Mouse (Mus musculus): Measurements from ENCODE around the gene Dap. TPM values are rescaled to one million over a fixed set of nuclear protein-coding genes. Genes with fewer than 3 reads are reported as not detected.

Gene Dap
- polyA plus RNA-seq, 1 experiment from 2014 or later = 87.1 TPM

- 76% methylated on average over 5 of the region's 5 CpGs for WGBS
- no peak overlapping the region for H3K4me3 ChIP-seq (ENCODE audit: low read length)
- no peak for ATAC-seq (ENCODE audit: low FRiP score, low TSS enrichment)
- H3K27me3 ChIP-seq (ENCODE audit: control insufficient read depth, insufficient read depth, low read length) = no peaks in the 10 kb centered on the region
- no peaks in the 10 kb centered on the region for H3K9me3 ChIP-seq (ENCODE audit: control insufficient read depth, low read length)
- H3K9ac ChIP-seq (ENCODE audit: low read depth, low read length) = no peak overlapping the region
- H3K36me3 ChIP-seq (ENCODE audit: control insufficient read depth, insufficient read depth, low read length) = no peaks in the 10 kb centered on the region
- H3K27ac ChIP-seq (ENCODE audit: low read depth, low read length) = no peak overlapping the region
- H3K4me1 ChIP-seq (ENCODE audit: control insufficient read depth, insufficient read depth, low read length) = 0 out of 2 replicates have a peak, but pooled peaks cover 16% of the 10 kb centered on the region
- no peak overlapping the region for H3K4me2 ChIP-seq (replicated peaks; ENCODE audit: low read depth, low read length)
These were observed 55.9 kb downstream of the Dap start for GRCm38 (mm10) chr15:31280059-31280458.

- Histone ChIP-seq H3K4me3 (ENCODE audit: low read length) (no peak overlapping the region), H3K36me3 (ENCODE audit: control insufficient read depth, insufficient read depth, low read length) (no peaks in the 10 kb centered on the region), H3K27me3 (ENCODE audit: control insufficient read depth, insufficient read depth, low read length) (no peaks in the 10 kb centered on the region), H3K4me2 (replicated peaks; ENCODE audit: low read depth, low read length) (no peak overlapping the region), H3K9ac (ENCODE audit: low read depth, low read length) (no peak overlapping the region; the same call in 1 of the 2 replicates), H3K4me1 (ENCODE audit: control insufficient read depth, insufficient read depth, low read length) (0 out of 2 replicates have a peak, but pooled peaks cover 16% of the 10 kb centered on the region), H3K9me3 (ENCODE audit: control insufficient read depth, low read length) (no peaks in the 10 kb centered on the region), H3K27ac (ENCODE audit: low read depth, low read length) (no peak overlapping the region)
- ATAC-seq (ENCODE audit: low FRiP score, low TSS enrichment) = no peak
- 84% methylated on average over 2 of the region's 2 CpGs for WGBS
These were observed 56.6 kb downstream of the Dap start for GRCm38 (mm10) chr15:31280683-31281082.

GRCm38 (mm10) chr15:31281830-31282229, 57.7 kb downstream of the Dap start:
- ATAC-seq (ENCODE audit: low FRiP score, low TSS enrichment) = no peak
- 79% methylated on average over 13 of the region's 13 CpGs for WGBS
- H3K4me1 ChIP-seq (ENCODE audit: control insufficient read depth, insufficient read depth, low read length) = 0 out of 2 replicates have a peak, but pooled peaks cover 16% of the 10 kb centered on the region

GRCm38 (mm10) chr15:31282353-31282752, 58.2 kb downstream of the Dap start:
- no peak overlapping the region for H3K27ac ChIP-seq (ENCODE audit: low read depth, low read length)
- H3K4me3 ChIP-seq (ENCODE audit: low read length) = no peak overlapping the region
- H3K27me3 ChIP-seq (ENCODE audit: control insufficient read depth, insufficient read depth, low read length) = no peaks in the 10 kb centered on the region
- no peak for ATAC-seq (ENCODE audit: low FRiP score, low TSS enrichment)
- no peak overlapping the region for H3K9ac ChIP-seq (ENCODE audit: low read depth, low read length)
- H3K36me3 ChIP-seq (ENCODE audit: control insufficient read depth, insufficient read depth, low read length) = no peaks in the 10 kb centered on the region
- no peak overlapping the region for H3K4me2 ChIP-seq (replicated peaks; ENCODE audit: low read depth, low read length)
- 77% methylated on average over 3 of the region's 3 CpGs for WGBS
- H3K9me3 ChIP-seq (ENCODE audit: control insufficient read depth, low read length) = no peaks in the 10 kb centered on the region
- H3K4me1 ChIP-seq (ENCODE audit: control insufficient read depth, insufficient read depth, low read length) = 0 out of 2 replicates have a peak, but pooled peaks cover 16% of the 10 kb centered on the region

More at GRCm38 (mm10) chr15:31281830-31282229, 57.7 kb downstream of the Dap start:
- Histone ChIP-seq H3K9me3 (ENCODE audit: control insufficient read depth, low read length) (no peaks in the 10 kb centered on the region), H3K27me3 (ENCODE audit: control insufficient read depth, insufficient read depth, low read length) (no peaks in the 10 kb centered on the region), H3K4me3 (ENCODE audit: low read length) (no peak overlapping the region), H3K4me2 (replicated peaks; ENCODE audit: low read depth, low read length) (no peak overlapping the region), H3K36me3 (ENCODE audit: control insufficient read depth, insufficient read depth, low read length) (no peaks in the 10 kb centered on the region), H3K27ac (ENCODE audit: low read depth, low read length) (no peak overlapping the region), H3K9ac (ENCODE audit: low read depth, low read length) (no peak overlapping the region)

GRCm38 (mm10) chr15:31284142-31284541, 60.0 kb downstream of the Dap start:
- H3K4me2 ChIP-seq (replicated peaks; ENCODE audit: low read depth, low read length) = no peak overlapping the region
- no peaks in the 10 kb centered on the region for H3K9me3 ChIP-seq (ENCODE audit: control insufficient read depth, low read length)
- H3K9ac ChIP-seq (ENCODE audit: low read depth, low read length) = no peak overlapping the region
- WGBS = 72% methylated on average over 5 of the region's 5 CpGs
- no peaks in the 10 kb centered on the region for H3K27me3 ChIP-seq (ENCODE audit: control insufficient read depth, insufficient read depth, low read length)
- H3K4me1 ChIP-seq (ENCODE audit: control insufficient read depth, insufficient read depth, low read length) = 0 out of 2 replicates have a peak, but pooled peaks cover 14% of the 10 kb centered on the region
- H3K36me3 ChIP-seq (ENCODE audit: control insufficient read depth, insufficient read depth, low read length) = no peaks in the 10 kb centered on the region
- H3K4me3 ChIP-seq (ENCODE audit: low read length) = no peak overlapping the region
- no peak overlapping the region for H3K27ac ChIP-seq (ENCODE audit: low read depth, low read length)
- 0 out of 2 replicates have a peak, but pooled peaks have one; percentile 38 for ATAC-seq (ENCODE audit: low FRiP score, low TSS enrichment)

- no peak overlapping the region for H3K9ac ChIP-seq (ENCODE audit: low read depth, low read length)
- H3K36me3 ChIP-seq (ENCODE audit: control insufficient read depth, insufficient read depth, low read length) = no peaks in the 10 kb centered on the region
These were observed 61.0 kb downstream of the Dap start for GRCm38 (mm10) chr15:31284922-31285631.

DNA sequence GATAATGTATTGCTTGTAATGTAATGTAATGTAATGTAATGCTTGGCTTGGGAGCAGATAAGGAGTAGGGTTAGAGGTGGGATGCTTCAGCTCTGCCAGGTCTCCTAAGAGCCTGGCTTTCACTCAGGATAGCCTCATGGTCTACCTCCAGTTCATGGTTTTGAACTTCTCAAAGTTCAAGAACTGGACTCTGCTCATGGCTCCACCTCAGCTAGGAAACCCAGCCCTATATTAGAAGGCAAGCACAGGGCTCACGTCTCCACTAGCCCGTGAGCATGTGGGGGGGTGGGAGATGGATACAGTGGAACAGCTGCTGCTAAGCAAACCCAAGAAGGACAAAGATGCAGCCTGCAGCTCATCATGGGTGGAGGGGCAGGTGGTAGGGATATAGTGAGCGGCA, 61.6 kb downstream of the Dap start:
- H3K4me1 ChIP-seq (ENCODE audit: control insufficient read depth, insufficient read depth, low read length) = 0 out of 2 replicates have a peak, but pooled peaks cover 4% of the 10 kb centered on the region
- H3K9ac ChIP-seq (ENCODE audit: low read depth, low read length) = no peak overlapping the region
- no peaks in the 10 kb centered on the region for H3K36me3 ChIP-seq (ENCODE audit: control insufficient read depth, insufficient read depth, low read length)
- 71% methylated on average over 3 of the region's 3 CpGs for WGBS
- H3K27me3 ChIP-seq (ENCODE audit: control insufficient read depth, insufficient read depth, low read length) = no peaks in the 10 kb centered on the region
- no peak overlapping the region for H3K4me2 ChIP-seq (replicated peaks; ENCODE audit: low read depth, low read length)
- H3K9me3 ChIP-seq (ENCODE audit: control insufficient read depth, low read length) = no peaks in the 10 kb centered on the region
- no peak overlapping the region for H3K27ac ChIP-seq (ENCODE audit: low read depth, low read length)
- ATAC-seq (ENCODE audit: low FRiP score, low TSS enrichment) = no peak
- no peak overlapping the region for H3K4me3 ChIP-seq (ENCODE audit: low read length)

More at GRCm38 (mm10) chr15:31284922-31285631, 61.0 kb downstream of the Dap start:
- Histone ChIP-seq H3K4me2 (replicated peaks; ENCODE audit: low read depth, low read length) (no peak overlapping the region), H3K27me3 (ENCODE audit: control insufficient read depth, insufficient read depth, low read length) (no peaks in the 10 kb centered on the region), H3K27ac (ENCODE audit: low read depth, low read length) (no peak overlapping the region), H3K4me1 (ENCODE audit: control insufficient read depth, insufficient read depth, low read length) (0 out of 2 replicates have a peak, but pooled peaks cover 5% of the 10 kb centered on the region), H3K9me3 (ENCODE audit: control insufficient read depth, low read length) (no peaks in the 10 kb centered on the region), H3K4me3 (ENCODE audit: low read length) (no peak overlapping the region)
- no peak for ATAC-seq (ENCODE audit: low FRiP score, low TSS enrichment)
- 69% methylated on average over 17 of the region's 17 CpGs for WGBS

DNA sequence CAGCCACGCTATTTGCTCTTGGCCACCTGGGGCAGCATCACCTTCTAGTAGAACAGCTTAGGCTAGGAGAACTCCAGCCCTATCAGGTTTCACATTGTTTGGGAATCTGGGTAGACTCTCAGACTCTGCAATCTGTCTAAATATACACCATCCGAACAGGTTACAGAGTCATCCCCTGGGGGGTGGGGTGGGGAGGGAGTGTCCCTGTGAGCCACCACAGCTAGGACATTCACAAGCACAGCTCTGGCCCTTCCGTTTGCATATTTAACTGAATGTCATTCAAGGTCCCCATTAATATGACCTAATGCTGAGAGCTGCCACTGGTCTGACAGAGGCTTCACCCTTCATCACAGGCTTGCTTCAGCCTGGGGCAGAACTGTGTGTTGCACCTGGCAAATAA, 68.5 kb downstream of the Dap start:
- H3K4me2 ChIP-seq (replicated peaks; ENCODE audit: low read depth, low read length) = no peak overlapping the region
- WGBS = 17% methylated on average over 3 of the region's 3 CpGs
- peak; percentile 58 for ATAC-seq (ENCODE audit: low FRiP score, low TSS enrichment)

DNA sequence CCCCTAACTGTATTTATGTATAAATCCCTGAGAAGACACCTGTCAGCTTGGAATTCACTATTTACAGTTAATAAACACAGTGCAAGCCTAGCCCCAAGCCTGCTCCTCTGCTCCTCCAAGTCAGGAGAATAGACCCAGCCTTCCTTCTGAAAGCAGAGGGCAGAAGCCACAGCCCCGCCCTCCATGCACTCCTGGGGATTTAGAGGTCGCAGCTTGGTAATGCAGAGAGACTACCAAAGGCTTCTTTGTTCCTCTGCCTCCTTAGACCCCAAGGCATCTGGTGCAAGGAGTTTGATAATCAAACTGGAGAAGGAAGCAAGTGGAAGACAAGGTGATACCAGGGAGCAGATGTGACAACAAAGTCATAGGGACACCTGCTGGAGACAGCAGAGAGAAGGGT, 70.2 kb downstream of the Dap start:
- Histone ChIP-seq H3K27me3 (ENCODE audit: control insufficient read depth, insufficient read depth, low read length) (peaks cover 28% of the 10 kb centered on the region), H3K9ac (ENCODE audit: low read depth, low read length) (no peak overlapping the region), H3K27ac (ENCODE audit: low read depth, low read length) (no peak overlapping the region), H3K4me3 (ENCODE audit: low read length) (no peak overlapping the region), H3K4me2 (replicated peaks; ENCODE audit: low read depth, low read length) (no peak overlapping the region), H3K9me3 (ENCODE audit: control insufficient read depth, low read length) (no peaks in the 10 kb centered on the region), H3K36me3 (ENCODE audit: control insufficient read depth, insufficient read depth, low read length) (no peaks in the 10 kb centered on the region), H3K4me1 (ENCODE audit: control insufficient read depth, insufficient read depth, low read length) (peaks cover 20% of the 10 kb centered on the region; the same call in 1 of the 2 replicates)
- WGBS = 39% methylated on average over 2 of the region's 2 CpGs
- ATAC-seq (ENCODE audit: low FRiP score, low TSS enrichment) = no peak

More for the DNA sequence above, 68.5 kb downstream of the Dap start:
- Histone ChIP-seq H3K27me3 (ENCODE audit: control insufficient read depth, insufficient read depth, low read length) (peaks cover 22% of the 10 kb centered on the region), H3K9me3 (ENCODE audit: control insufficient read depth, low read length) (no peaks in the 10 kb centered on the region), H3K4me1 (ENCODE audit: control insufficient read depth, insufficient read depth, low read length) (peaks cover 20% of the 10 kb centered on the region; the same call in 1 of the 2 replicates), H3K4me3 (ENCODE audit: low read length) (no peak overlapping the region), H3K27ac (ENCODE audit: low read depth, low read length) (no peak overlapping the region), H3K36me3 (ENCODE audit: control insufficient read depth, insufficient read depth, low read length) (no peaks in the 10 kb centered on the region), H3K9ac (ENCODE audit: low read depth, low read length) (no peak overlapping the region)

Data from kidney, embryonic 14.5 days (tissue).